Mouse (Mus musculus) left cerebral cortex, adult 2 months (tissue): ENCODE measurements around the gene Ube2o. TPM values are rescaled to one million over a fixed set of nuclear protein-coding genes. Genes with fewer than 3 reads are reported as not detected.
A peak's percentile ranks its signal among the peaks of the same experiment; 100 is the strongest.

Source experiments
- DNase-seq, 2 experiments: peaks; one replicate each; pipeline ENCODE4 v3.0.0; 2021 to 2022; ENCODE audit warnings: low spot score in 2 of 2, mixed read lengths in 1 of 2; ENCODE audit errors: extremely low spot score in 1 of 2
- H3K27ac ChIP-seq: fragments of 200-600 bp; 2 replicates; pipeline ENCODE4 v1.8.1; 2022
- H3K4me3 ChIP-seq: fragments of 200-600 bp; 2 replicates; pipeline ENCODE4 v1.8.1; 2022
- CTCF ChIP-seq: fragments of 200-600 bp; IDR thresholded peaks from 2 replicates; pipeline ENCODE4 v1.8.1; 2022; ENCODE audit warnings: antibody characterized with exemption, mild to moderate bottlenecking, moderate library complexity
- intact Hi-C: fragments of 180-260 bp; cut with DNase I; formaldehyde crosslinking; loops from one replicate; pipeline ENCODE4 v1.15.1; 2025
- total RNA-seq, 2 experiments: library from RNA; stranded (reverse); gene quantifications; 2 replicates each; pipeline ENCODE4 v1.2.3; 2021

The Ube2o gene
- total RNA-seq, 2 experiments from 2014 or later, result 123 to 125 TPM

- Histone ChIP-seq H3K4me3 (peak overlapping the region; percentile 46), H3K27ac (0 out of 2 replicates have a peak overlapping the region, but pooled peaks have one; percentile 36)
- TF ChIP-seq CTCF, result no peak
- intact Hi-C loops, result no loop called here
- no peak for DNase-seq
Measured at GRCm38 (mm10) chr11:116623281-116624124, 42.3 kb upstream of the Ube2o start.

- peak in 1 of 2 experiments; percentile 40 for DNase-seq
- H3K4me3 ChIP-seq, result no peak overlapping the region
- no peak for TF ChIP-seq CTCF
- no peak overlapping the region for H3K27ac ChIP-seq
- intact Hi-C loops, result no loop called here
Measured at GRCm38 (mm10) chr11:116621258-116621704, 40.0 kb upstream of the Ube2o start.

GRCm38 (mm10) chr11:116620559-116621253, 39.5 kb upstream of the Ube2o start:
- no peak overlapping the region for H3K4me3 ChIP-seq
- intact Hi-C loops, result no loop called here
- no peak for DNase-seq
- no peak for TF ChIP-seq CTCF
- H3K27ac ChIP-seq, result no peak overlapping the region

GRCm38 (mm10) chr11:116620073-116620472, 38.8 kb upstream of the Ube2o start:
- intact Hi-C loops, result no loop called here
- H3K4me3 ChIP-seq, result no peak overlapping the region
- no peak overlapping the region for H3K27ac ChIP-seq
- TF ChIP-seq CTCF, result no peak
- no peak for DNase-seq

GRCm38 (mm10) chr11:116619561-116619960, 38.3 kb upstream of the Ube2o start:
- no peak for DNase-seq
- intact Hi-C loops, result no loop called here
- Histone ChIP-seq H3K4me3 (no peak overlapping the region), H3K27ac (no peak overlapping the region)
- no peak for TF ChIP-seq CTCF

GRCm38 (mm10) chr11:116619156-116619555, 37.9 kb upstream of the Ube2o start:
- no peak overlapping the region for H3K4me3 ChIP-seq
- intact Hi-C loops, result no loop called here
- no peak overlapping the region for H3K27ac ChIP-seq
- no peak for TF ChIP-seq CTCF
- no peak for DNase-seq

- TF ChIP-seq CTCF, result no peak
- DNase-seq, result no peak
- no peak overlapping the region for H3K27ac ChIP-seq
- intact Hi-C loops, result no loop called here
- H3K4me3 ChIP-seq, result no peak overlapping the region
Measured at GRCm38 (mm10) chr11:116618666-116619065, 37.4 kb upstream of the Ube2o start.

- intact Hi-C loops, result no loop called here
- Histone ChIP-seq H3K27ac (no peak overlapping the region), H3K4me3 (no peak overlapping the region)
- DNase-seq, result no peak
- TF ChIP-seq CTCF, result no peak
Measured at GRCm38 (mm10) chr11:116617641-116618040, 36.4 kb upstream of the Ube2o start.

- intact Hi-C loops, result no loop called here
- TF ChIP-seq CTCF, result no peak
- Histone ChIP-seq H3K27ac (peak overlapping the region; percentile 40; the same call in 1 of the 2 replicates), H3K4me3 (no peak overlapping the region)
- no peak for DNase-seq
Measured at GRCm38 (mm10) chr11:116616438-116617118, 35.3 kb upstream of the Ube2o start.

- Histone ChIP-seq H3K27ac (peak overlapping the region; percentile 40; the same call in 1 of the 2 replicates), H3K4me3 (no peak overlapping the region)
- TF ChIP-seq CTCF, result no peak; the same call in none of the 2 replicates
- intact Hi-C loops, result no loop called here
- no peak for DNase-seq
Measured at GRCm38 (mm10) chr11:116615735-116616437, 34.6 kb upstream of the Ube2o start.

GRCm38 (mm10) chr11:116613234-116613633, 32.0 kb upstream of the Ube2o start:
- TF ChIP-seq CTCF, result no peak
- intact Hi-C loops, result no loop called here
- no peak overlapping the region for H3K4me3 ChIP-seq
- DNase-seq, result no peak
- H3K27ac ChIP-seq, result no peak overlapping the region
